Mouse (Mus musculus): ENCODE measurements at regions not wholly inside any gene's neighbourhood (a gene's known extent, or its start where the extent isn't known, plus 50 kb on each side); places are given as distances from the start of the nearest gene placed in this dataset.
A peak's percentile ranks its signal among the peaks of the same experiment; 100 is the strongest.

GRCm38 (mm10) chr10:95085688-95086268, 141.1 kb upstream of the Plxnc1 start:
- no peak for DNase-seq (ENCODE audit: low read depth)

GRCm38 (mm10) chr10:95083341-95084148, 138.9 kb upstream of the Plxnc1 start:
- DNase-seq (ENCODE audit: low read depth) = no peak

- no peak for DNase-seq (ENCODE audit: low read depth)
Observed at GRCm38 (mm10) chr10:95082634-95083033, 138.0 kb upstream of the Plxnc1 start.

GRCm38 (mm10) chr10:95079979-95080378, 135.3 kb upstream of the Plxnc1 start:
- DNase-seq (ENCODE audit: low read depth) = no peak

DNA sequence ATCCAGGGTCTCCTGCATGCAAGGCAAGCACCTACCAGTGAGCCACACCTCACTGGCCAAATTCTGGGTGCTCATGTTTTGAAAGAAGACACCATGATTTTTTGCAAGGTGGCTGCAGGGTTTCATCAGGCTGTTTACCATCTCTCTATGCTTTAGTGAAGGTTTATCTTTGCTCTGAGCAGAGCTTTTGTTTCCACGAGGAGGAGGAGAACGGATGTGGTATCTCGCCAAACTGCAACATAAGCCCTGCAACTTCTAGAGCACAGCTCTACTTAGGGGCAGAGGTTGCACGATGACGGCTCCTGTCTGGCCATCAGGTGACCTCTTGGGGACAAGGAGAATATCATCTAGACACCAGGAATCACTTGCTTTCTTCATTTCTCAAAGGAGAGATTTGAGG, 131.8 kb upstream of the Plxnc1 start:
- no peak for DNase-seq (ENCODE audit: low read depth)

GRCm38 (mm10) chr10:95075897-95076296, 131.3 kb upstream of the Plxnc1 start:
- no peak for DNase-seq (ENCODE audit: low read depth)

- DNase-seq (ENCODE audit: low read depth) = peak; percentile 87
Observed at GRCm38 (mm10) chr10:95074959-95075590, 130.4 kb upstream of the Plxnc1 start.

DNA sequence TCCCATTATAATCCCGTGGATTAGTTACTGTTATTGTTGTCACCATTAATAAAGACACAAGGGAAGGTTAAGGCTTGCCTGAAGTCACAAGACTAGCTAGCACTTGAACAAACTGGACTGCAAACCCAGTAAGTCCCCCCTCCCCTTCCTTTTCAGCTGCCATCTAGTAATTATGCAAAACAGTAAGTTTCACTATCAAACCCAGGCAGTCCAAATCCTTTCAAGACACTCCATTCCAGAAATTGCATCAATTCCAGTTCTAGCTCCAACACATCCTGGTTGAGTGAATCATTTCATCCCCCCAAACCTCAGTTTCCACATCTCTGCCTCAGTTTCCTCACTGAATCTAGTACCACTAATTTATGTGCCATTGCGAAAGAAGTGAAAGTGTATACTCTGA, 129.7 kb upstream of the Plxnc1 start:
- peak; percentile 45 for DNase-seq (ENCODE audit: low read depth)

DNA sequence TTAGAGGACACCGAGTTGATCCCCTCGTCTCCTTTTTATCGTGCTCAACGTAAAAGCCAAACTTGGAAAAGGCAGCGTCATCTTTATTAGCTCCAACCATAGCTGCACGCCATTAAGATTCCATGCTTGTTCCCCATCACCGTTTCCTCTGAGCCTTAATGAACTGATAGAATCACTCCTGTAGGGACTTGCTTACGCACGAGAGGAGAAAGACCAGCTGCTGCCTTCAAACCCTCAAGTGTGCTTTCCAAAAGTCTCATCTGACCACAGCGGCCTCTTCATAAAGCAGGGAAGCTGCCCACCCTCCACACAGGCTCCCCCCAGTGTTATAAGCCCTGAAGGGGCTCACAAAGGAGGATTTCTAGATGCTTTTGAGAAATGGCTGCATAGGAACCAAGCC, 123.3 kb upstream of the Plxnc1 start:
- no peak for DNase-seq (ENCODE audit: low read depth)

DNA sequence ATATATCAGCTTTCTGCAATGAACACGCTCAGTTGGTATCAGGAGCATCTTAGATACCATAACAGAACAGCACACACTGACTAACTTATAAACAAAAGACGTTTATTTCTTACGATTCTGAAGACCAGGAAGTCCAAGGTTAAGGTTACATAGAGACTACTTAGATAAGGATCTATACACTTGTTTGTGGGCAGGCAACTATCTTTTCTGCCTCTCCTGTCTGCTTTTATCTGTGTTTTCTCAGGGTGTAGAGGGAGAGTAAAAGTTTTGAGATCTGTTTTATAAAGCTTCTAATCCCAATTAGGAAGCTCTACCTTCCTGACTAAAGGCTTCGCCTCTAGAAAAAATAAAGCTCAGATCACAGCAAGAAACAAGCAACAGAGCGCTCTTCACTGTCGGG, 122.1 kb upstream of the Plxnc1 start:
- no peak for DNase-seq (ENCODE audit: low read depth)

- no peak for DNase-seq (ENCODE audit: low read depth)
Observed at GRCm38 (mm10) chr10:95059486-95060091, 115.0 kb upstream of the Plxnc1 start.

GRCm38 (mm10) chr10:95059078-95059477, 114.4 kb upstream of the Plxnc1 start:
- no peak for DNase-seq (ENCODE audit: low read depth)

GRCm38 (mm10) chr10:95057051-95057714, 112.5 kb upstream of the Plxnc1 start:
- no peak for DNase-seq (ENCODE audit: low read depth)

- no peak for DNase-seq (ENCODE audit: low read depth)
Observed at GRCm38 (mm10) chr10:95056541-95056940, 111.9 kb upstream of the Plxnc1 start.

GRCm38 (mm10) chr10:95054869-95055268, 110.2 kb upstream of the Plxnc1 start:
- DNase-seq (ENCODE audit: low read depth) = no peak

DNA sequence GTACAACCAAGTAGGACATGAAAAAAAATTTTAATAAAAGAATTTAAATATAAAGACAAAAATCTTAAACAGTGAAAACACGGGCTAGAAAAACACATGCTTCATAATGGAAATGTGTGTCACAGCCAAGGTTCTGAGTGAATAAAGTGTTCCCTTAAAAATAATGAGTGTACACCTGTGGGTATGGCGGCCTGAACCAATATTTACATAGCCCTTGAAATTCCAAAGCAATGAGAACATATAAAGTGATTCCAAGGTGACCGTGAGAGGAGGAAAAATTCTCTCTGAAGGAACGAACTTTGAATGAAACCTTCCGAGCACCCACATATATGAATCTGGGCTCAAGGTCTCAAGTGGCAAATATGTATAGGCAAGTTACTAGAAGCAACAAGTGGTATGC, 104.2 kb upstream of the Plxnc1 start:
- DNase-seq (ENCODE audit: low read depth) = no peak

DNA sequence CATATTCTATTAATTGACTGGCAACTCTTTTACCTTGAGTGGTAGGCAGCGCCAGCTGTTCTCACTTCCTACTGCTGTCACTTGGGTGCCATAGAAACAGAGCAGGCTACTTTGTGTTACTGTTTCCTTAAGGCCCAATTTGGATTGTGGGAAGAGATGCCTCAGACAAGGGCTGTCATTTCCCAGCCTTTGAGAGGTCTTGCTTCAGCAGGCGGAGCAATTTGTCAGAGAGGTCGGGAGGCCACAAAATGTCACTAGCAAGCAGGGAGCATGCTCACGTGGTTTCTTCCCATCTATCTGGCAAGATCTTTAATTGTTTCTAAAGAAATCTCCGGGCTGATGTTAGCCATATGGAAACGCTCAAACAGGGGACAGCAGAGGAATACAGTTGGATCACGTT, 99.3 kb upstream of the Plxnc1 start:
- DNase-seq (ENCODE audit: low read depth) = no peak

- DNase-seq (ENCODE audit: low read depth) = no peak
Observed at GRCm38 (mm10) chr10:95040258-95040895, 95.7 kb upstream of the Plxnc1 start.

GRCm38 (mm10) chr10:95036043-95036697, 91.5 kb upstream of the Plxnc1 start:
- DNase-seq (ENCODE audit: low read depth) = no peak

GRCm38 (mm10) chr10:95035371-95035770, 90.7 kb upstream of the Plxnc1 start:
- DNase-seq (ENCODE audit: low read depth) = no peak

DNA sequence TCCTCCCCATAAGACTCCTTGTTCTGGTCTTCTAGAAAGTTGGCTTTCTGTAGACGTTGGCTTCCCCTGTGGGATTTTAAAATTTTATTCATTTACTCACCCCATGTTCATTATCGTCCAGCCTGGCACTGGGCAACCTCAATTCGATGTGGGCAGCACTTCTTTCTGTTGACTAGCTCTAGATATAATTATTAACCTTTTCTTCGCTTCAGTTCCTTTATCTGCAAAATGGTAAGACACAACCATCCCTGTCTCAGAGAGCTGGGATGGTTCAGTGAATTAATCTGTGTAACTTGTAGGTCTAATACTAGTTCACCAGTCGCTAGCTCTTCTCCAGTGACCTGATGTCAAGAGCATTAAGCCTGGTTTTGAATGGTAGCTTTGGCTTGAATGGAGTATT, 89.9 kb upstream of the Plxnc1 start:
- DNase-seq (ENCODE audit: low read depth) = no peak
